Mouse (Mus musculus) testis, adult 2 months (tissue): ENCODE measurements around the gene CN725425.

ENCODE experiments used
- CTCF ChIP-seq: fragments of 200-500 bp; IDR thresholded peaks from 2 replicates; pipeline ENCODE4 v1.5.1; 2012; ENCODE audit warnings: low read depth, mild to moderate bottlenecking, inconsistent platforms, low read length, moderate library complexity; ENCODE audit not compliant: control insufficient read depth, insufficient read depth, insufficient replicate concordance
- POLR2A ChIP-seq: fragments of 200-500 bp; IDR thresholded peaks from 2 replicates; pipeline ENCODE4 v1.6.1; 2012; ENCODE audit warnings: low read depth, mild to moderate bottlenecking, inconsistent platforms, low read length, moderate library complexity; ENCODE audit not compliant: control insufficient read depth

- no peak for TF ChIP-seq POLR2A
- TF ChIP-seq CTCF: no peak
These were observed 34.3 kb upstream of the CN725425 start for GRCm38 (mm10) chr15:91165021-91165420.
